Mouse (Mus musculus) liver, embryonic 11.5 days (tissue): ENCODE measurements around the gene Flnc. TPM values are rescaled to one million over a fixed set of nuclear protein-coding genes. Genes with fewer than 3 reads are reported as not detected.
A peak's percentile ranks its signal among the peaks of the same experiment; 100 is the strongest.

Experiments used
- ATAC-seq: fragments of 200-750 bp; cut with Nextera tagmentation; replicated peaks from 2 replicates; pipeline ENCODE4 v1.8.0; 2017; ENCODE audit warnings: moderate number of reproducible peaks, mild to moderate bottlenecking, moderate TSS enrichment, moderate library complexity; ENCODE audit not compliant: low FRiP score
- DNase-seq: peaks from one replicate; pipeline ENCODE4 v3.0.0-alpha.2; 2017; ENCODE audit warnings: low spot score
- H3K27ac ChIP-seq: fragments of 300-500 bp; sonication (generic); 2 replicates; pipeline ENCODE4 v1.5.1; 2014; ENCODE audit warnings: mild to moderate bottlenecking, low read depth, low read length, control low read depth
- H3K27me3 ChIP-seq: fragments of 300-500 bp; sonication (generic); replicated peaks from 2 replicates; pipeline ENCODE4 v1.6.1; 2014; ENCODE audit warnings: low read length, mixed read lengths; ENCODE audit not compliant: control insufficient read depth, insufficient read depth
- H3K36me3 ChIP-seq: fragments of 300-500 bp; sonication (generic); 2 replicates; pipeline ENCODE4 v1.6.1; 2014; ENCODE audit warnings: mild to moderate bottlenecking, low read length, moderate library complexity, mixed read lengths; ENCODE audit not compliant: control insufficient read depth, insufficient read depth
- H3K4me1 ChIP-seq: fragments of 300-500 bp; sonication (generic); replicated peaks from 2 replicates; pipeline ENCODE4 v1.6.1; 2014; ENCODE audit warnings: low read length, mixed read lengths; ENCODE audit not compliant: control insufficient read depth, insufficient read depth
- H3K4me2 ChIP-seq: fragments of 300-500 bp; sonication (generic); 2 replicates; pipeline ENCODE4 v1.6.1; 2014; ENCODE audit warnings: mild to moderate bottlenecking, control low read depth, moderate library complexity
- H3K4me3 ChIP-seq: fragments of 300-500 bp; sonication (generic); 2 replicates; pipeline ENCODE4 v1.5.1; 2014; ENCODE audit warnings: low read depth, low read length, control low read depth
- H3K9ac ChIP-seq: fragments of 300-500 bp; sonication (generic); 2 replicates; pipeline ENCODE4 v1.6.1; 2014; ENCODE audit warnings: low read depth, low read length, control low read depth
- H3K9me3 ChIP-seq: fragments of 300-500 bp; sonication (generic); 2 replicates; pipeline ENCODE4 v1.6.1; 2016; ENCODE audit warnings: low read length, inconsistent platforms, mixed read lengths; ENCODE audit not compliant: control insufficient read depth
- WGBS: fragments of 180-500 bp; shearing (Covaris S2); extraction: QIAGEN DNeasy Blood & Tissue Kit; methylation state at CpG from one replicate; pipeline ENCODE4 v1.1.7; 2014; 5-methylcytosine and 5-hydroxymethylcytosine counted together
- polyA plus RNA-seq: library from polyadenylated mRNA; unstranded; fragments of >200 nt; fragmentation: Nextera tagmentation; extraction: Ambion mirVana; gene quantifications from 2 replicates; pipeline ENCODE4 v1.2.1, GENCODE M21; 2014

The Flnc gene
- polyA plus RNA-seq, 1 experiment from 2014 or later: 6.2 TPM

DNA sequence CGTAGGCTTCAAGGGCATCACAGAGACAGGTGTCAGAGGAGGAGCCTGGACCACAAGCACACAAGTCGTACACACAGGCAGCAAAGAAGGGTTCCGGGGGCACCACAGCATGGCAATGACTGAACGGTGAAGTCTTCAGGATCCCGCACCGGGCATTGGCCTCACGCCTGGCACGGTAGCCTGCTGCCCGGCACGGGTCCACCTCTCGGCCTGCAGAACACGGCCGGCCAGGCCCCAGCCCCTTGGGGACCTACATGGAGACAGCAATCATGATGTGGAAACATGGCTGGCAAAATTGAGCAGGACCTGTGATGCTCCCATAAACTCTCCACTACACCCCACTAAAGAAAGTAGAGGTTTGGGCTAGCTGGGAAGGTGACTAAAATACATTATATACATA lies 49.6 kb downstream of the Flnc start:
- H3K36me3 ChIP-seq: no peaks in the 10 kb centered on the region
- no peak overlapping the region for H3K27ac ChIP-seq
- H3K4me2 ChIP-seq: no peak overlapping the region
- H3K4me3 ChIP-seq: no peak overlapping the region
- ATAC-seq: no peak
- no peak for DNase-seq
- H3K9ac ChIP-seq: no peak overlapping the region
- H3K9me3 ChIP-seq: no peaks in the 10 kb centered on the region
- WGBS: 90% methylated on average over 13 of the region's 13 CpGs
- H3K27me3 ChIP-seq: peaks cover 19% of the 10 kb centered on the region
- H3K4me1 ChIP-seq: peaks cover 3% of the 10 kb centered on the region; the same call in 1 of the 2 replicates

GRCm38 (mm10) chr6:29484716-29485559 lies 51.9 kb downstream of the Flnc start:
- Histone ChIP-seq H3K4me2 (peak overlapping the region; percentile 89), H3K27me3 (peaks cover 26% of the 10 kb centered on the region), H3K36me3 (no peaks in the 10 kb centered on the region), H3K4me3 (peak overlapping the region; percentile 52), H3K4me1 (peaks cover 3% of the 10 kb centered on the region; the same call in 1 of the 2 replicates), H3K9ac (no peak overlapping the region), H3K9me3 (no peaks in the 10 kb centered on the region), H3K27ac (no peak overlapping the region)
- WGBS: 8% methylated on average over 26 of the region's 26 CpGs
- DNase-seq (peak; percentile 80), ATAC-seq (peak; percentile 69)

- H3K36me3 ChIP-seq: no peaks in the 10 kb centered on the region
- H3K4me1 ChIP-seq: peaks cover 3% of the 10 kb centered on the region; the same call in 1 of the 2 replicates
- H3K9ac ChIP-seq: no peak overlapping the region
- ATAC-seq (no peak), DNase-seq (no peak)
- no peak overlapping the region for H3K27ac ChIP-seq
- no peak overlapping the region for H3K4me2 ChIP-seq
- H3K9me3 ChIP-seq: no peaks in the 10 kb centered on the region
- peaks cover 35% of the 10 kb centered on the region for H3K27me3 ChIP-seq
- no peak overlapping the region for H3K4me3 ChIP-seq
- 42% methylated on average over 2 of the region's 2 CpGs for WGBS
Measured at GRCm38 (mm10) chr6:29485951-29486350, 52.9 kb downstream of the Flnc start.

DNA sequence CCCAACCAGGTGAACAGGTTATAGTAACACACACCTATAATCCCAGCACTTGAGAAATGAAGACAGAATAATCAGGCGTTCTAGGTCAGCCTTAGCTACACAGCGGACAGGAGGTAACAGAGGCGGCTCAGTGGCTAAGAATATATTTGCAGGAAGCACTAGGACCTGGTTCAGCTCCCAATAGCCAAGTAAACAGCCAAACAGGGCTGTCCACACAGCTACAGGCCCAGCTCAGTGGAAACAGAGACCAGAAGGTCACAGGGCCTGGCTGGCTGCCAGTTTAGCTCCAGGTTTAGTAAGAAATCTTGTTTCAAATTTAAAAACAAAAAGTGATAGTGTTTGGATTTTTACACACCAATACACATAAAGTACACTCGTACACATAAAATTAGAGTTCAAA lies 61.0 kb downstream of the Flnc start:
- H3K4me3 ChIP-seq: no peak overlapping the region
- H3K9me3 ChIP-seq: no peaks in the 10 kb centered on the region
- no peak overlapping the region for H3K27ac ChIP-seq
- whole genome bisulfite sequencing: 79% methylated on average over 4 of the region's 4 CpGs
- ATAC-seq (no peak), DNase-seq (no peak)
- no peak overlapping the region for H3K4me2 ChIP-seq
- H3K4me1 ChIP-seq: peaks cover 5% of the 10 kb centered on the region; the same call in 1 of the 2 replicates
- H3K36me3 ChIP-seq: no peaks in the 10 kb centered on the region
- no peak overlapping the region for H3K9ac ChIP-seq
- H3K27me3 ChIP-seq: peaks cover 51% of the 10 kb centered on the region

DNA sequence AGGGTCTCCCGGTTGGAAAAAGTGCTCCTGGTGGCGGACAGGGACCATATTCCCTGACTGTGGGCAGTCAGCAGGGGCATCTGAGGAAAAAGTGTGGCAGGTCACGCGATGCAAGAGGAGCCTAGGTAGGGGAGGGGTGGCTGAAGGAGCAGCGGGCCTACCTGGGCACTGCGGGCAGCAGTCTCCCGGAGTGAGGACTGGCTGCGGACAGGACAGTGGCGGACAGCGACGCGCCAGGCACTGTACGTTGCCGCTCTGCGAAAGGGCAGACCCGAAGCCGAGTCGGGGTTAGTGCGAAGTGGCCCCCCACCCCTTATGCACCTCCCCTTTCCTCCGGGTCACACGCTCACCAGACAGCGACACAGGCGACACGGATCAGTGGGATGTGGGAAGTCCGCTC lies 63.2 kb downstream of the Flnc start:
- H3K4me1 ChIP-seq: peaks cover 17% of the 10 kb centered on the region
- H3K4me2 ChIP-seq: no peak overlapping the region
- no peak for DNase-seq
- WGBS: 22% methylated on average over 25 of the region's 25 CpGs
- no peak overlapping the region for H3K4me3 ChIP-seq
- no peak for ATAC-seq
- no peaks in the 10 kb centered on the region for H3K9me3 ChIP-seq
- H3K9ac ChIP-seq: no peak overlapping the region
- H3K36me3 ChIP-seq: no peaks in the 10 kb centered on the region
- H3K27ac ChIP-seq: no peak overlapping the region
- peaks cover 38% of the 10 kb centered on the region for H3K27me3 ChIP-seq

DNA sequence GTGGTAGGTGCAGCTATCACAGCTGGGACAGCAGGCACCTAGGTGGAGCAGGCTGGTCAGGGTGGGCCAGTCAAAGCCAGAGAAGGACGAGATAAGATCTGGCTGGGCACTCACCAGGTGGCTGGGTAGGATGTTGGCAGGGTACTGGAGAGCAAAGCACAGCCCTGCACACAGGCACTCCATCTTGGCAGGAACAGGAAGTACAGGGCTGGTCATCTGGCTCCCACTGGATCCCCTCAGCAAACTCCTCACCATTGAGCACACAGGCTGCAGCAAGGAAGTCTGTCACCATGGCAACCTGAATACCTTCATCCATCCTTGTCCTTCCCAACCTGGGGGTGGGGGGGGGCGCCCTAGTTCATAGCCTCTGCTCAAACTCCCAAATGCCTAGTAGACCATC lies 64.7 kb downstream of the Flnc start:
- ATAC-seq: no peak

DNA sequence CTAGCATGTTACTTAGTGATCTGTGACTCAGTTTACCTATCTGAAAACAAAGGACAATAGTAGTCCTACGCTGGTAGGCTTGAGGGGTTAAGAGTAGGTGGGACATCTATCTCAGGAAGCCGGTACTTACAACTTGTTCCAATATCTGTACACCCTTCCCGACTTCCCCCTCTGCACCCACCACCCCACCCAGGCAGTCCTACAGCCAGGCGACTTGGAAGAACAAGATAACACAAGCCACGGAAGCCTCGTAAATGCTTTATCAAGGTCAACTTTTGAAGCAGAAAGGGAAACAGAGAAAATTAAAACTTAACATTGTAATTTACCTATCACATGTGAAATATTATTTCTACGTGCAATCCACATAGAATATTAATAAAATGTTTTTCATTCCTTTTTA lies 67.1 kb downstream of the Flnc start:
- no peak overlapping the region for H3K9ac ChIP-seq
- ATAC-seq: peak; percentile 55; the same call in 1 of the 2 replicates
- peak overlapping the region; percentile 26; the same call in 1 of the 2 replicates for H3K4me2 ChIP-seq
- no peak for DNase-seq
- H3K4me3 ChIP-seq: no peak overlapping the region
- peaks cover 19% of the 10 kb centered on the region for H3K4me1 ChIP-seq
- no peaks in the 10 kb centered on the region for H3K36me3 ChIP-seq
- peaks cover 33% of the 10 kb centered on the region for H3K27me3 ChIP-seq
- no peaks in the 10 kb centered on the region for H3K9me3 ChIP-seq
- WGBS: 48% methylated on average over 7 of the region's 7 CpGs
- no peak overlapping the region for H3K27ac ChIP-seq

More for the DNA sequence above, 64.7 kb downstream of the Flnc start:
- Histone ChIP-seq H3K27ac (no peak overlapping the region), H3K36me3 (no peaks in the 10 kb centered on the region), H3K4me3 (no peak overlapping the region), H3K9me3 (no peaks in the 10 kb centered on the region), H3K4me2 (no peak overlapping the region), H3K27me3 (peaks cover 33% of the 10 kb centered on the region), H3K9ac (no peak overlapping the region), H3K4me1 (peaks cover 19% of the 10 kb centered on the region)
- DNase-seq: no peak
- WGBS: 47% methylated on average over 2 of the region's 2 CpGs

- Histone ChIP-seq H3K27me3 (peaks cover 29% of the 10 kb centered on the region), H3K9ac (no peak overlapping the region), H3K4me2 (no peak overlapping the region; the same call in 1 of the 2 replicates), H3K4me1 (peaks cover 19% of the 10 kb centered on the region), H3K4me3 (no peak overlapping the region), H3K27ac (peak overlapping the region; percentile 48), H3K9me3 (no peaks in the 10 kb centered on the region), H3K36me3 (no peaks in the 10 kb centered on the region)
- no peak for DNase-seq
- WGBS: 59% methylated on average over 6 of the region's 6 CpGs
- peak; percentile 77 for ATAC-seq
Measured at GRCm38 (mm10) chr6:29500810-29501209, 67.8 kb downstream of the Flnc start.

GRCm38 (mm10) chr6:29501599-29501998 lies 68.5 kb downstream of the Flnc start:
- Histone ChIP-seq H3K4me2 (peak overlapping the region; percentile 12; the same call in 1 of the 2 replicates), H3K27me3 (peaks cover 27% of the 10 kb centered on the region), H3K27ac (no peak overlapping the region; the same call in 1 of the 2 replicates), H3K9ac (no peak overlapping the region), H3K4me3 (no peak overlapping the region), H3K4me1 (peaks cover 25% of the 10 kb centered on the region), H3K9me3 (no peaks in the 10 kb centered on the region), H3K36me3 (no peaks in the 10 kb centered on the region)
- DNase-seq: no peak
- WGBS: 96% methylated on average over 1 of the region's 1 CpGs
- 0 out of 2 replicates have a peak, but pooled peaks have one; percentile 42 for ATAC-seq
